Mouse (Mus musculus): ENCODE results near the gene Rabl6. TPM values are rescaled to one million over a fixed set of nuclear protein-coding genes. Genes with fewer than 3 reads are reported as not detected.

Rabl6 gene
- polyA plus RNA-seq, 1 experiment, result 66.5 TPM

GRCm38 (mm10) chr2:25545996-25546810 is 62.1 kb downstream of the Rabl6 start:
- no peak for DNase-seq (ENCODE audit: low spot score)

- DNase-seq (ENCODE audit: low spot score), result no peak
Measured at GRCm38 (mm10) chr2:25541644-25542367, 66.5 kb downstream of the Rabl6 start.

DNA sequence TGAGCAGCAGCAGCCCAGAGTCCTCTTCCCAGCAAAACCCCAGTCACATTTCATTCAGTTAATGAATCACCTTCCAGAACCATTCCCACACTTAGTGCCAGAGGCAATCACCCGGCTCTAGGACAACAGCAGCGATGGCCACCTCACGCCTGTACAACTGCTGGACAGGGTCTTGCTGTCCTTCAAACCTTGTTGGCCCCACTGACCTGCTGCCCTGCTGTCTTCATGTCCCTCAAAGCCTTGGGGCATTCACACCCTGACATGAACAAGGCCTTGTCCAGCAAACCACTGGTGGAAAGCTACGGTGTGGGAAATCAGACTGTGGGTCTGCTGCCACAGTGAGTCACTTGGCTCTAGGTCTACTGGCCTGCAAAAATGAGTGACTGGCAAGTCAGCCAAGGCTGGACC is 67.8 kb downstream of the Rabl6 start:
- no peak for DNase-seq (ENCODE audit: low spot score)

DNA sequence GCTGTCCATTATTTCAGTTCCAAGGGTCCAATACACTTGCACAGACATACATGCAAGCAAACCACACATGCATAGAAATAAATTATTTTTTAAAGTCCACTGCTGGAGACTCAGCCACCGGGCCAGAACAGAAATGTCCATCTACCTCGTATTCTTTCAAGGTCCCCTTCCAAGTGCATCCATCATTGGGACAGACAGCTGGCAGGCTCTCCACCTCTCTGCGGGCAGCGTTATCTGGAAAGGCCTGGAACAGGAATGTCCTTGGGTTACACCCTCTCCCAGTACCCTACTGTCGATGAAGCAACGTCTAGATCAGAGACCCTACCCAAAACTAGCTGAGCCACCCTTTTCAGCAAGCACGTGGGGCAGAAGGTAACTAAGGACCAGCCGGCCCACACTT is 71.8 kb downstream of the Rabl6 start:
- no peak for DNase-seq (ENCODE audit: low spot score)

- DNase-seq (ENCODE audit: low spot score), result no peak
Measured at GRCm38 (mm10) chr2:25534866-25535182, 73.5 kb downstream of the Rabl6 start.

DNA sequence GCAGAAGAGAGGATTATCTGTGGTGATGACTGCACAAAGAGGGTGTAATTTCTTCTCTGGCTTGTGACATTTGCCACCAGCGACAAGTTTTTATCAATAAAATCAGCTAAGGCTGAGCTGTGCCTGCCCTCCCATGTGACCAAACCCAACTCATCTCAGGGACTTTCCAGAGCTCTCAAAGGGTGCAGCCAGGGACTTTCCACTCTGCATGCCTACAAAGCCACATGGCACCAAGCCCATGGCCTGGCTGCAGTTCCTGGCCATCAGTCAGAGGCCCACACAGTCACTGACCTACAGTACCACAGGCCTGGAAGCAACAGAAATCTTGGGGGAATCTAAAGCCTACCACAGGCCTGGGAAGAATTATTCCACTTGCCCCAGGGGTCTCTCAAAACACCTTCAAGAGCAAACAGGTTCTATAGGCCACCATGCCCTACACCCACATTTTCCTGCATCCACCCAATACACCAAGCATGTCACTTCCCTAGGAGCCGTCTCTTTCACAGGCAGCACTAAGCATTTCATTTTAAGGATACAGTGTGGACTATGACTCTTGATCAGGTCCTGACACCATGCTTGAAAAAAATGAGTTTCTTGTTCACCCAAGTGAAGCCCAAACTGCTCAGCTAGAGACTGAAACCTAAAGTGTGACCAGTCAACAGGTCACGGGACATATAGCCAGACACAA is 74.0 kb downstream of the Rabl6 start:
- DNase-seq (ENCODE audit: low spot score), result no peak

DNA sequence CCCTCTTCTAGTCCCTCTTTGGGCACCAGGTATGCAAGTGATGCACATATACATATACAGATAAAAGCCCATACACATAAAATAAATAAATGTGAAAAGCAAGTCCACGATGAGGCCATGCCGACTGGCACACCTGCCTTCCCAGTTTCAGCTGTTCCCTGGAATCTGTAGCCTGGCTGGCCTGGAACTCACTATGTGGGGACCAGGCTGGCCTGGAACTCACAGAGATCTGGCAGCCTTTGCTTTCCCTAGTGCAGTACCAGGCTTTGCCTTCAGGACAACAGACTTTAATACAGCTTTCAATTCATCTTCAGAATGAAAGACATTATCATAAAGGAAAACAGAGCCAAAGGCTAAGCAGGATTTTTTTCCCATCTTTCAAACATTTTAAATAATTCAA is 74.6 kb downstream of the Rabl6 start:
- no peak for DNase-seq (ENCODE audit: low spot score)

Other genes starting within 250 kb of the Rabl6 start
- 36.8 and 38.3 TPM in 2 replicates for gene Uap1l1, start 242.8 kb downstream of the Rabl6 start, polyA plus RNA-seq (2012; rRNA removed)
- 1.6 and 2.5 TPM in 2 replicates for gene Sapcd2, start 236.2 kb downstream of the Rabl6 start, polyA plus RNA-seq (2012; rRNA removed)
- 104 and 107 TPM in 2 replicates for gene Entpd2, start 212.6 kb downstream of the Rabl6 start, polyA plus RNA-seq (2012; rRNA removed)
- gene Npdc1, start 209.2 kb downstream of the Rabl6 start, polyA plus RNA-seq (2012; rRNA removed), result 103 and 126 TPM in 2 replicates
- gene Fut7, start 185.3 kb downstream of the Rabl6 start, polyA plus RNA-seq (2012; rRNA removed), result 0.19 and 0.29 TPM in 2 replicates
- gene Abca2, start 179.8 kb downstream of the Rabl6 start, polyA plus RNA-seq (2012; rRNA removed), result 6.3 and 16.4 TPM in 2 replicates
- 0.69 and 2.2 TPM in 2 replicates for gene Clic3, start 151.7 kb downstream of the Rabl6 start, polyA plus RNA-seq (2012; rRNA removed)
- 50.8 and 61.1 TPM in 2 replicates for gene Paxx, start 147.4 kb downstream of the Rabl6 start, polyA plus RNA-seq (2012; rRNA removed)
- gene Ptgds, start 138.5 kb downstream of the Rabl6 start, polyA plus RNA-seq (2012; rRNA removed), result 0.38 and 0.74 TPM in 2 replicates
- gene Lcn12, start 114.6 kb downstream of the Rabl6 start, polyA plus RNA-seq (2012; rRNA removed), result not detected in 2 replicates
- 15.1 and 36.1 TPM in 2 replicates for gene Fbxw5, start 107.8 kb downstream of the Rabl6 start, polyA plus RNA-seq (2012; rRNA removed)
- 2.3 and 2.4 TPM in 2 replicates for gene C8g, start 106.8 kb downstream of the Rabl6 start, polyA plus RNA-seq (2012; rRNA removed)
- gene Traf2, start 61.6 kb downstream of the Rabl6 start, polyA plus RNA-seq (2012; rRNA removed), result 15.5 and 15.7 TPM in 2 replicates
- 222 and 224 TPM in 2 replicates for gene Edf1, start 50.7 kb downstream of the Rabl6 start, polyA plus RNA-seq (2012; rRNA removed)
- gene Mamdc4, start 33.7 kb downstream of the Rabl6 start, polyA plus RNA-seq (2012; rRNA removed), result 1.3 and 1.4 TPM in 2 replicates
- 64.2 and 75.6 TPM in 2 replicates for gene Phpt1, start 33.3 kb downstream of the Rabl6 start, polyA plus RNA-seq (2012; rRNA removed)
- gene Ajm1, start 26.8 kb downstream of the Rabl6 start, polyA plus RNA-seq (2012; rRNA removed), result 0.47 and 0.57 TPM in 2 replicates
- gene Ccdc183, start 9.2 kb upstream of the Rabl6 start, polyA plus RNA-seq (2012; rRNA removed), result not detected in 2 replicates
- gene Tmem141, start 13.5 kb upstream of the Rabl6 start, polyA plus RNA-seq (2012; rRNA removed), result 55.4 and 59.7 TPM in 2 replicates
- 22.9 and 30.6 TPM in 2 replicates for gene Fcna, start 19.5 kb upstream of the Rabl6 start, polyA plus RNA-seq (2012; rRNA removed)
- 0.94 and 1.8 TPM in 2 replicates for gene Lcn8, start 44.6 kb upstream of the Rabl6 start, polyA plus RNA-seq (2012; rRNA removed)
- gene Lcn5, start 49.4 kb upstream of the Rabl6 start, polyA plus RNA-seq (2012; rRNA removed), result 0.32 TPM in 1 of 2 replicates, not detected in the other
- gene Lcn6, start 68.3 kb upstream of the Rabl6 start, polyA plus RNA-seq (2012; rRNA removed), result 0.36 and 0.63 TPM in 2 replicates
- gene Lcn10, start 74.2 kb upstream of the Rabl6 start, polyA plus RNA-seq (2012; rRNA removed), result 0.06 TPM in 1 of 2 replicates, not detected in the other
- gene Obp2a, start 91.5 kb upstream of the Rabl6 start, polyA plus RNA-seq (2012; rRNA removed), result not detected in 2 replicates
- gene Bmyc, start 98.2 kb upstream of the Rabl6 start, polyA plus RNA-seq (2012; rRNA removed), result 30.9 and 41.7 TPM in 2 replicates
- not detected in 2 replicates for gene Obp2b, start 128.5 kb upstream of the Rabl6 start, polyA plus RNA-seq (2012; rRNA removed)
- not detected in 2 replicates for gene Lcn3, start 157.0 kb upstream of the Rabl6 start, polyA plus RNA-seq (2012; rRNA removed)
- not detected in 2 replicates for gene Lcn11, start 168.5 kb upstream of the Rabl6 start, polyA plus RNA-seq (2012; rRNA removed)
- not detected in 2 replicates for gene Gm13539, start 173.7 kb upstream of the Rabl6 start, polyA plus RNA-seq (2012; rRNA removed)
- not detected in 2 replicates for gene Glt6d1, start 207.3 kb upstream of the Rabl6 start, polyA plus RNA-seq (2012; rRNA removed)
- gene Lcn9, start 214.6 kb upstream of the Rabl6 start, polyA plus RNA-seq (2012; rRNA removed), result not detected in 2 replicates
- 0.04 TPM in 1 of 2 replicates, not detected in the other for gene Sohlh1, start 238.7 kb upstream of the Rabl6 start, polyA plus RNA-seq (2012; rRNA removed)

Data from urinary bladder, adult 2 months (tissue).